Mouse (Mus musculus) kidney, adult 2 months (tissue): ENCODE measurements around the gene Gpr137.

Experiments
- CTCF ChIP-seq: fragments of 200-500 bp; conservative IDR thresholded peaks from 2 replicates; pipeline ENCODE4 v1.5.1; 2011; ENCODE audit warnings: low read depth, mild to moderate bottlenecking, control low read depth, low read length, moderate library complexity, mixed read lengths; ENCODE audit not compliant: insufficient read depth, insufficient read length
- POLR2A ChIP-seq: fragments of 200-500 bp; IDR thresholded peaks from one replicate; pipeline ENCODE4 v1.6.1; 2011; ENCODE audit warnings: low read depth, low read length, control low read depth

GRCm38 (mm10) chr19:6916496-6916895, 25.8 kb downstream of the Gpr137 start:
- no peak for TF ChIP-seq CTCF
- no peak for TF ChIP-seq POLR2A
